In the genomic region with DNA sequence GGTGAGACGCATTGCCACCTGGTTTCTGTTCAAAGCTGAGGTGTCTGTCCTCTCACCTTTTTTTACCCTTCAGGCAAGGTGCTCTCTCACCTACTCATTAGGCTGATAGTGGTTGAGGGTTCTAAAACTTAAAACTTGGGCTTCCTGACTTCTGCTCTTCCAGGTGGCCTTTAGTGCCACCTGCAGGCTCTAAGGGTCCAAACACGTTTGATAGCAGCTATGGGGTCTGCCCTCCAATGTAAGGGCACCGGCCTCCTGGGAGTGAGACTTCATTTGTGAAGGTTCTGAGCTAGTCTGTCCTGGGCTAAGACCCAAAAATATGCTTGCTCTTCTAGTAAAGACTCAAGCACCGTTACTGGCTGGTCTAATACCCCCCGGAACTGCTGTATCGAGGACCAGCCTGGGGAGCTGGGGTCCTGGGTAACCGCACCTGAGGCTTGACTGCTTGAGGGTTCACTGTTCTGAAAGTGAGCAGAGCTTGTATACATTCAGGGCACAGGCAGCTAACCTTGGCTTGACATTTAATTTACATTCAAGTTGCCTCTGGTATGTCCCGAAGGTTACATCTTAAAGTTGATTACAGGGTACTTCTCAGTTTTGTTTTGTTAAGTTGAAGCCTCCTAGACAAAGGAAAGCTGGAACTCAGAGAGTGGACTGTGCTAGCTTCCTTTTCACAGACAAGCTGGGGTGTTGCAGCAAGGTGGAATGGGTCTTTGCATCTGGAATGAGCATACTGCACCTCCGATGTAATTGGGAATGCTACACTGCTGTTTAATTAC, we compare ENCODE assay signal across 11 mouse cellular contexts. TPM values are rescaled to one million over a fixed set of nuclear protein-coding genes. Genes with fewer than 3 reads are reported as not detected.
DNase-seq lines count a peak whose midpoint lies in the region; ATAC-seq and TF ChIP-seq lines count a peak whose summit lies in the region.
"Had no signal": no experiment of that assay in that cellular context is flagged by ENCODE, and none has a peak within 500 bp of the region (broad histone marks: within the 10 kb centered on the region; RNA-seq: fewer than 3 reads in every experiment).

No protein-coding gene starts in this region.

- H3K4me2 ChIP-seq in hindbrain, postnatal 0 days (ENCODE audit: low read depth, low read length), result no peak overlapping the region
- no peak overlapping the region for H3K4me2 ChIP-seq in hindbrain, embryonic 14.5 days (replicated peaks)
- no peak overlapping the region for H3K4me2 ChIP-seq in embryonic facial prominence, embryonic 13.5 days

- no peak overlapping the region for H3K9ac ChIP-seq in hindbrain, postnatal 0 days (replicated peaks; ENCODE audit: low read length)
- H3K9ac ChIP-seq in hindbrain, embryonic 14.5 days, result no peak overlapping the region
- 0 out of 2 replicates have a peak overlapping the region, but pooled peaks have one; percentile 16 for H3K9ac ChIP-seq in embryonic facial prominence, embryonic 13.5 days

- H3K4me1 ChIP-seq in hindbrain, postnatal 0 days (ENCODE audit: insufficient read depth, low read length), result peaks cover 11% of the 10 kb centered on the region; the same call in 1 of the 2 replicates
- peaks cover 11% of the 10 kb centered on the region; the same call in 1 of the 2 replicates for H3K4me1 ChIP-seq in hindbrain, embryonic 14.5 days (replicated peaks; ENCODE audit: control insufficient read depth, insufficient read depth, low read length)
- peaks cover 16% of the 10 kb centered on the region for H3K4me1 ChIP-seq in embryonic facial prominence, embryonic 13.5 days

- no peak overlapping the region for H3K27ac ChIP-seq in hindbrain, postnatal 0 days
- H3K27ac ChIP-seq in hindbrain, embryonic 14.5 days, result no peak overlapping the region
- no peak overlapping the region for H3K27ac ChIP-seq in embryonic facial prominence, embryonic 13.5 days

- WGBS in hindbrain, postnatal 0 days, result 75% methylated on average over 9 of the region's 9 CpGs
- WGBS in hindbrain, embryonic 14.5 days, result 77% methylated on average over 9 of the region's 9 CpGs
- 75% methylated on average over 9 of the region's 9 CpGs for WGBS in embryonic facial prominence, embryonic 13.5 days

- no peaks in the 10 kb centered on the region for H3K36me3 ChIP-seq in hindbrain, postnatal 0 days (ENCODE audit: insufficient read depth, low read length)
- no peaks in the 10 kb centered on the region for H3K36me3 ChIP-seq in hindbrain, embryonic 14.5 days (replicated peaks; ENCODE audit: control insufficient read depth, insufficient read depth)
- H3K36me3 ChIP-seq in embryonic facial prominence, embryonic 13.5 days, result no peaks in the 10 kb centered on the region

- peak; percentile 61 for TF ChIP-seq CTCF in hindbrain, postnatal 0 days (IDR thresholded peaks at IDR 0.05; ENCODE audit: low read depth)

- no peak overlapping the region for H3K4me3 ChIP-seq in hindbrain, postnatal 0 days (ENCODE audit: low read length)
- no peak overlapping the region for H3K4me3 ChIP-seq in hindbrain, embryonic 14.5 days (replicated peaks; ENCODE audit: low read length)
- no peak overlapping the region for H3K4me3 ChIP-seq in embryonic facial prominence, embryonic 13.5 days
- H3K4me3 ChIP-seq: myocyte had no signal

- H3K9me3 ChIP-seq in hindbrain, postnatal 0 days (ENCODE audit: low read length), result no peaks in the 10 kb centered on the region
- H3K9me3 ChIP-seq in hindbrain, embryonic 14.5 days (ENCODE audit: control insufficient read depth, low read length), result no peaks in the 10 kb centered on the region
- no peaks in the 10 kb centered on the region for H3K9me3 ChIP-seq in embryonic facial prominence, embryonic 13.5 days

- no peaks in the 10 kb centered on the region for H3K27me3 ChIP-seq in hindbrain, postnatal 0 days (ENCODE audit: insufficient read depth, low read length)
- no peaks in the 10 kb centered on the region for H3K27me3 ChIP-seq in hindbrain, embryonic 14.5 days (ENCODE audit: control insufficient read depth, insufficient read depth, low read length)
- no peaks in the 10 kb centered on the region for H3K27me3 ChIP-seq in embryonic facial prominence, embryonic 13.5 days

- ATAC-seq in hindbrain, postnatal 0 days, result no peak
- no peak for ATAC-seq in hindbrain, embryonic 14.5 days (ENCODE audit: low FRiP score)
- ATAC-seq in embryonic facial prominence, embryonic 13.5 days (ENCODE audit: insufficient number of reproducible peaks, insufficient read depth, low FRiP score, low TSS enrichment, low read depth), result no peak

- peak; percentile 42 for DNase-seq in hindbrain, postnatal 0 days (ENCODE audit: low spot score)
- no peak for DNase-seq in hindbrain, embryonic 14.5 days (ENCODE audit: low spot score)
- DNase-seq in testis, postnatal 10 days (ENCODE audit: low spot score), result peak; percentile 11
- DNase-seq in testis, postnatal 14 days (ENCODE audit: low spot score), result no peak
- peak; percentile 24 to 45 for DNase-seq in thymus, postnatal 36 days
- DNase-seq in cerebellum, postnatal 36 days, result no peak
- DNase-seq in layer of hippocampus, postnatal 14 days (ENCODE audit: low spot score in 2 of 2), result no peak
- DNase-seq: cerebellum, adult 9-10 months; kidney, postnatal 14 days had no signal

RNA-seq across cellular contexts. Expression of a gene that starts 41.3 kb away (rescaled TPM):
- 22.1 and 31.2 TPM in 2 replicates for total RNA-seq in hindbrain, postnatal 0 days (2014; rRNA removed)
- polyA plus RNA-seq in hindbrain, postnatal 0 days (2015; fragmentation: Nextera tagmentation; extraction: Ambion mirVana), result 16.2 and 16.8 TPM in 2 replicates
- polyA plus RNA-seq in hindbrain, embryonic 14.5 days (2014; fragmentation: Nextera tagmentation; extraction: Ambion mirVana), result 15.8 and 22.0 TPM in 2 replicates
- 1.2 and 1.5 TPM in 2 replicates for polyA plus RNA-seq in embryonic facial prominence, embryonic 13.5 days (2015; fragmentation: Nextera tagmentation; extraction: Ambion mirVana)
- 1 to 10 TPM; 4.7 to 6.4 TPM for total RNA-seq in layer of hippocampus, postnatal 14 days (2021)

RNA-seq across cellular contexts. Expression of a gene that starts 41.7 kb away (rescaled TPM):
- 20.4 and 22.3 TPM in 2 replicates for total RNA-seq in hindbrain, postnatal 0 days (2014; rRNA removed)
- polyA plus RNA-seq in hindbrain, postnatal 0 days (2015; fragmentation: Nextera tagmentation; extraction: Ambion mirVana), result 40.8 and 42.5 TPM in 2 replicates
- 26.2 and 29.7 TPM in 2 replicates for polyA plus RNA-seq in hindbrain, embryonic 14.5 days (2014; fragmentation: Nextera tagmentation; extraction: Ambion mirVana)
- polyA plus RNA-seq in embryonic facial prominence, embryonic 13.5 days (2015; fragmentation: Nextera tagmentation; extraction: Ambion mirVana), result 48.2 and 60.0 TPM in 2 replicates
- total RNA-seq in layer of hippocampus, postnatal 14 days (2021), result 10 to 100 TPM; 14.3 to 17.9 TPM

Comparison
In these comparisons a context has a peak if more than half of its experiments do, and no peak if none do; other contexts are left out.
1. DNase-seq: peak in hindbrain, postnatal 0 days (single experiment), testis, postnatal 10 days (single experiment) and thymus, postnatal 36 days (2 of 2); none in hindbrain, embryonic 14.5 days (single experiment), testis, postnatal 14 days (single experiment), cerebellum, postnatal 36 days (0 of 2) and layer of hippocampus, postnatal 14 days (0 of 2).